Mouse (Mus musculus) embryonic facial prominence, embryonic 15.5 days (tissue): Measurements from ENCODE around the gene Gm5134. TPM values are rescaled to one million over a fixed set of nuclear protein-coding genes. Genes with fewer than 3 reads are reported as not detected.

ENCODE experiments used
- ATAC-seq: fragments of 200-750 bp; cut with Nextera tagmentation; 2 replicates; pipeline ENCODE4 v1.8.0; 2017; ENCODE audit warnings: low read depth, moderate TSS enrichment; ENCODE audit not compliant: insufficient number of reproducible peaks, low FRiP score, low TSS enrichment
- H3K27ac ChIP-seq: fragments of 300-500 bp; sonication (generic); replicated peaks from 2 replicates; pipeline ENCODE4 v1.5.1; 2015; ENCODE audit warnings: mild to moderate bottlenecking, inconsistent platforms
- H3K27me3 ChIP-seq: fragments of 300-500 bp; sonication (generic); 2 replicates; pipeline ENCODE4 v1.6.1; 2015; ENCODE audit warnings: inconsistent platforms
- H3K36me3 ChIP-seq: fragments of 300-500 bp; sonication (generic); 2 replicates; pipeline ENCODE4 v1.6.1; 2015; ENCODE audit warnings: mild to moderate bottlenecking, inconsistent platforms
- H3K4me1 ChIP-seq: fragments of 300-500 bp; sonication (generic); 2 replicates; pipeline ENCODE4 v1.6.1; 2015; ENCODE audit warnings: inconsistent platforms
- H3K4me2 ChIP-seq: fragments of 300-500 bp; sonication (generic); replicated peaks from 2 replicates; pipeline ENCODE4 v1.6.1; 2015; ENCODE audit warnings: mild to moderate bottlenecking, inconsistent platforms
- H3K4me3 ChIP-seq: fragments of 300-500 bp; sonication (generic); replicated peaks from 2 replicates; pipeline ENCODE4 v1.5.1; 2015; ENCODE audit warnings: mild to moderate bottlenecking, inconsistent platforms
- H3K9ac ChIP-seq: fragments of 300-500 bp; sonication (generic); 2 replicates; pipeline ENCODE4 v1.6.1; 2015; ENCODE audit warnings: inconsistent platforms
- H3K9me3 ChIP-seq: fragments of 300-500 bp; sonication (generic); replicated peaks from 2 replicates; pipeline ENCODE4 v1.6.1; 2016; ENCODE audit warnings: inconsistent platforms
- WGBS: fragments of 180-500 bp; shearing (Covaris S2); methylation state at CpG from one replicate; pipeline ENCODE4 v1.1.7; 2015; 5-methylcytosine and 5-hydroxymethylcytosine counted together
- polyA plus RNA-seq: library from polyadenylated mRNA; unstranded; fragments of >200 nt; fragmentation: Nextera tagmentation; extraction: Ambion mirVana; gene quantifications from 2 replicates; pipeline ENCODE4 v1.2.1, GENCODE M21; 2015

The Gm5134 gene
- polyA plus RNA-seq, 1 experiment from 2014 or later: not detected

DNA sequence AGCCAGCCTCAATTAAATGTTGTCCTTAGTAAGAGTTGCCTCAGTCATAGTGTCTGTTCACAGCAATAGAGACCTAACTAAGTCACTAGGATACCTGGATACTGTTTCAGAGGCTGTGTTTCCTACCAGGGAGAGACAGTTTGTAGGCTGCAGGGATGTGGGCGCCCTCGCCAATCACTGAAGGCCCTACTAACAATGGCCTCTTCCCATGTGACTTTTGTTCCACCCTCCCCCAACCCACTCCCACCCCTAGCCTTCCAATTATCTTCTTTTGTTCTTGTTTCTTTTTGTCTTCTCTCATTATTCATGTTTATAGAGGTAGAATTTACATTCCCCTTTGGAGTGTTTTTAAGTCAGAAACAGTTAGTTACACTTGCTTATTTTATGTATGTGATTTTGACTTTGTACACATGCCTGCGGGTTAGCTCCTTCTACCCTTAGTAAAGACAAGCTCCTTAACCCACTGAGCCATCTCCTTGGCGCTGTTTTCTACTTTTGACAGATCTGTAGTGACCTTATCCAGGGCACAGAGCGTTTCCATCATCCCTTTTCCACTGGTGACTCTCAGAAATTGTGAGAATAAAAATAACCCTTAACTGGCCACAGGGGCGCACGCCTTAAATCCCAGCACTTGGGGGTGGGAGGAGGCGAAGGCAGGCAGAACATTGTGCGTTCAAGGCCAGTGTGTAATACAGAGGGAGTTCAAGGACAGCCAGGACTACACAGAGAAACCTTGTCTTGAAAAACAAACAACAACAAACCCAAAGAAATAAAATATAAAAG lies 13.1 kb upstream of the Gm5134 start:
- no peak overlapping the region for H3K4me3 ChIP-seq
- no peaks in the 10 kb centered on the region for H3K9me3 ChIP-seq
- no peaks in the 10 kb centered on the region for H3K36me3 ChIP-seq
- H3K27me3 ChIP-seq: peaks cover 12% of the 10 kb centered on the region
- ATAC-seq: no peak
- H3K4me2 ChIP-seq: no peak overlapping the region
- H3K9ac ChIP-seq: no peak overlapping the region
- 71% methylated on average over 9 of the region's 9 CpGs for WGBS
- H3K4me1 ChIP-seq: peaks cover 1% of the 10 kb centered on the region; the same call in 1 of the 2 replicates
- H3K27ac ChIP-seq: no peak overlapping the region

DNA sequence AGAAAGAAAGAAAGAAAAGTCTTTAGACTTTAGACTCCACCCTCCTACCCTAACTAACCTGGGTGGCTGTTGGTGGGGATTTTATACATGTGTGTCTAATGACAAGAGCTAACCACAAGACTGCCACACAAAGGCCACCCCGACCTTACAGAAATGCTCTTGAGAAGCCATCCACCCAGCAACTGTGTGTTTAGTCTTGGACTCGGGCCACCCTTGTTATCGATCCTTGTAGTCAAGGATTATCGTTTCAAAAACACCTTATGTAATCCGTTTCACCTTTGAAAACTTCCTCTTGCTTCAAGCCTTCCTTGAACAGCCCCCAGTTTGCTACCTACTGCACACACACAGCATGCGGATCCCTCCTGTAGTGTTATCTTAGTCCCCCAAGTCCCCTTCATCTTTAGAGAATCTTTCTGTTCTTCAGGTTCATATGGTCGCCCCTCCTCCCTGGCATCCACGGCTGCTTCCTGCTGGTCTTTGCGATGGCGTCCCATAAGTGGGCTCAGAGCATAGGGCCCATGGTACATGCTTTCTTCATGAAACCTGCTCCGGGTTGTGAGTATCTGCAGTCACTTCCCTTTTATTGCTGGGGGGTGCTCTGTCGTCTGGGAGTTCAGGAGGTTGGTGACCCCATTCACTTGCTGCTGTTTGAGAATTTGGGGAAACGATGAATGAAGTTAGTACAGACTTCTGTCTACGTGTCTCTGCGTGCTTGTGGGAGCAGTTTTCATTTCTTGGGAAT lies 11.4 kb upstream of the Gm5134 start, which contains the start of gene Vpreb3:
Vpreb3 (plus strand) TSS at position 322 of the 742 bp plus-strand sequence.
- Histone ChIP-seq H3K9me3 (no peaks in the 10 kb centered on the region), H3K9ac (no peak within 1 kb of the TSS), H3K27me3 (no peaks in the 10 kb centered on the region), H3K36me3 (no peaks in the 10 kb centered on the region), H3K4me2 (no peak within 1 kb of the TSS), H3K27ac (no peak within 1 kb of the TSS), H3K4me1 (no peaks in the 10 kb centered on the region), H3K4me3 (no peak within 1 kb of the TSS)
- 72% methylated on average over 15 of the region's 15 CpGs for WGBS
- no peak for ATAC-seq

DNA sequence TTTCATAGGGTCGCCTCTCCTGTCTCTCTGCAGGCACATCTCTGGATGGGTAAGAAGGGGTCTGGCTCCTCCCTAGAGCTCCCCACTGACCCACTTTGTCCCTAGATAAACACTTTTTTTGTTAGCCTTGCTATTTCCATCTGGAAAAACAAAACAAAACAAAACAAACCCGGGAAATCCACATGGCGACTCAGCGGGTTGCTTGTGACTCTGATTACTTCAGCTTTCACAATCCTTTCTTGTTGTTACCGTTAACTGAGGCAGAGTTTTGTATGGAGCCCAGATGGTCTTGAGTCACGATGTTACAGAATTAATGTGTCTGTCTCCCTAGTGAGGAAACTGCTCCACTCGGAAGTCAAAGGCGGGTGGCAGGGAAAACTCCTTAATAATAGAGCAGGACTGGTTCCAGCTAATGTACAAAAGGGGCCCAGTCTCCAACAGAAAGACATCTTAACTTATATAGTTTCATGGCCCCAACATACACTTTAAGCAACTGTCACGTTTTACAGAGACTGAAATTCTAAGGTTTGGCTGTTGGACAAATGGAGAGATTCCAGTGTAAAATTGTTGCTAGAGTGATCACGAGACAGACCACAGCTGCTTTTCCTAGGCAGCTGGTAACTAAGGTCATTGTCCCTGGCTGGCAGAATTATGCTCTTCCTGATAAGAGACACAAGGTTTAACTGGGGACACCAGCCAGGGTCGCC lies 10.1 kb upstream of the Gm5134 start:
- WGBS: 27% methylated on average over 11 of the region's 11 CpGs
- H3K4me2 ChIP-seq: no peak overlapping the region
- H3K36me3 ChIP-seq: no peaks in the 10 kb centered on the region
- no peaks in the 10 kb centered on the region for H3K4me1 ChIP-seq
- H3K9me3 ChIP-seq: no peaks in the 10 kb centered on the region
- no peak for ATAC-seq
- H3K27me3 ChIP-seq: no peaks in the 10 kb centered on the region
- no peak overlapping the region for H3K9ac ChIP-seq
- no peak overlapping the region for H3K4me3 ChIP-seq
- H3K27ac ChIP-seq: peak overlapping the region; percentile 48; the same call in 1 of the 2 replicates

DNA sequence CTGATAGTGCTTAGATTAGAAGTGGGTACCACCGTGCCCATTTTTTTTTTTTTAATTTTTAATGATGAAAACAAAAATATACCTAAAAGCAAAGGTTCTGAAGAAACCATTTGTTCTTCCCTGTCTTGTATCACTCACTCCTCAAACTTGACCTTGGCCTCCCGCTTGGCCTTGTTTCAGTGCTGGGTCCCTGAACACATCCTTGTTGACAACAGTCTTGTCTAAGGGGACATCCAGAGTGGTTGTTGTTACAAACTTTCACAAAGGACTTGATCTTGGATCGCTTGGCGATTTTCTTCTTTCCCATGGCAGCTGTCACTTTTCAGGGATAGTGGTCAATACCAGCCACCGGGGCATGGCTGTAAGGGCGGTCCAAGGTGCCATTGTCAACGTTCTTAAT lies 9.1 kb upstream of the Gm5134 start:
- no peak overlapping the region for H3K27ac ChIP-seq
- H3K9me3 ChIP-seq: no peaks in the 10 kb centered on the region
- no peak overlapping the region for H3K4me2 ChIP-seq
- WGBS: 92% methylated on average over 7 of the region's 7 CpGs
- H3K4me3 ChIP-seq: no peak overlapping the region
- no peak overlapping the region for H3K9ac ChIP-seq
- H3K27me3 ChIP-seq: no peaks in the 10 kb centered on the region
- no peaks in the 10 kb centered on the region for H3K36me3 ChIP-seq
- no peaks in the 10 kb centered on the region for H3K4me1 ChIP-seq
- no peak for ATAC-seq

DNA sequence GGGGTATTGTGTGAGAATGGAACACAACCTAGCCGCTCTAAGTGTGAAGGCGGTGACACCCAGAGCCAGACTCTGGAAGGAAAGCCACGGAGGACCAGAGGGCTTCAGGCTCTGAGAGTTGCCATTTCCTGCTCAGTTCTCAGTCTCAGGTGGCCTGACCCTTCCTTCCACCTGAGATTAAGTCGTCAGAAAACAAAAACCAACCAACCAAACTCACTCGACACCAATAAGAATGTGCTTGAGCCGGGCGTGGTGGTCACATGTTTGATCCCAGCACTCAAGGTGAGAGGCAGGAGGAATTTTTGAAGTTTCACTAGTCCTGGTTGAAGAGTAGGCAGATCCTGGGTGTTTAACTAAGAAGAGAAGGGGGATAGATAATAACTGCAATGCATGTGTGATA lies 8.4 kb upstream of the Gm5134 start:
- WGBS: 80% methylated on average over 7 of the region's 7 CpGs
- no peak overlapping the region for H3K4me3 ChIP-seq
- no peaks in the 10 kb centered on the region for H3K9me3 ChIP-seq
- H3K4me1 ChIP-seq: peaks cover 6% of the 10 kb centered on the region
- no peak overlapping the region for H3K4me2 ChIP-seq
- H3K36me3 ChIP-seq: no peaks in the 10 kb centered on the region
- no peak overlapping the region for H3K27ac ChIP-seq
- H3K27me3 ChIP-seq: no peaks in the 10 kb centered on the region
- no peak overlapping the region for H3K9ac ChIP-seq
- ATAC-seq: no peak

DNA sequence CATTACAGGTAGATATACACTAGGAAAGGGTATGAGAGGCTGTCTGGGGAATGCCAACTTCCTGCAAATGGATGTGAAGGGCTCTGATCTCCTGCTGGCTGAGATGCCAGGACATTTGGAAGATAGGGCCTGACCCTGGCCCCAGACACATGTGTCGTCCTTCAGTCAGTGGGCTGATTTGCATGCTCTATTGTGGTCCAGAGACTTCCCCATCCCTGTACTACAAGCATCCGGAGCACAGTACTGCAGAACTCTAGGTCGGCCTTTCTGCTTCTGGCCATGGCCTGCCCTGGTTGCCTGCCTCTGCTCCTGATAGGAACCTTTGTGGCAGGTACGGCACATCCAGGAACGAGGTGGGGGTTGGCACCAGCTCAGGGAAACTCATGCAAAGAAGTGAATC lies 6.2 kb upstream of the Gm5134 start:
- H3K4me1 ChIP-seq: peaks cover 12% of the 10 kb centered on the region
- H3K9ac ChIP-seq: no peak overlapping the region
- no peaks in the 10 kb centered on the region for H3K9me3 ChIP-seq
- H3K27ac ChIP-seq: no peak overlapping the region
- H3K36me3 ChIP-seq: no peaks in the 10 kb centered on the region
- ATAC-seq: no peak
- H3K27me3 ChIP-seq: no peaks in the 10 kb centered on the region
- H3K4me3 ChIP-seq: no peak overlapping the region
- 77% methylated on average over 5 of the region's 5 CpGs for WGBS
- H3K4me2 ChIP-seq: no peak overlapping the region

DNA sequence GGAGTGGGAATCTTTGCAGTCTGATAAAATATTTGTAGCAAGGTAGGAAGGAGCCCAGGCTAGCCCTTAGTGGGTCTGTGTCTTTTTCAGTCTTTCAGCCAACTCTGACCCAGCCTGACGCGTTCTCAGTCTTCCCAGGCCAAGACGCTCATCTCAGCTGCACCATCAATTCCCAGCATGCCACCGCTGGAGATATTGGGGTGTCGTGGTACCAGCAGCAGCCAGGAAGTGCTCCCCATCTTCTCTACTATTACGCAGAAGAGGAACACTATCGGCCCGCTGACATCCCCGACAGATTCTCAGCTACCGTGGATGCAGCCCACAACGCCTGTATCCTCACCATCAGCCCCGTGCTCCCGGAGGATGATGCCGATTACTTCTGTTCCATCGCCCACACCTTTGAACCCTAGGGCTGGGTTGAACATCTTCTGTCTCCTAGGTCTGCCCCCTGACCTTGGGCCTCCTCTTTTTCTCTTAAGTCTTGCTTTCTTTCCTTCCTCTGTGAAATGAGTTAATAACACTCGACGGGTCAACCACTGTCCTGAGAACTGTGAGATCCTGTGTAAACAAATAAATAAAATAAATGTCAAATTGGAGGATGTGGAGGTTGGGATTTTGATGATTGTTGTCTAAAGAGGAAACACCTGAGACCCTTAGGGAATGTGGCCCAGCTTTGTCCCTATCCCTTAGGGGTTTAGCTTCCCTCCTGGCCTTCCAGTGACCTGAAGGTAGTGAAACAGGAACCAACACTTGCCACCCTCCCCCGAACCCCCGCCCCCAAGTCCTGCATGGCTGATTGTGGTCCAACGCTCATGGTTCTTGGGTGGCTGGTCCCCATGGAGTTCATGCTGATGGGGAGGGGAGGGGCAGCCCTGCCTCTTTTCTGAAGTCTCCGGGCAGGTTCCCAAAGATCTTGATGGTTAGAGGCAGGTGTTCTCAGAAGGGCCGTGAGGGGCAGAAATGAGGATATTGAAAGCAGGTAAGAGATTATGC lies 5.0 kb upstream of the Gm5134 start:
- ATAC-seq: no peak
- H3K9me3 ChIP-seq: no peaks in the 10 kb centered on the region
- no peaks in the 10 kb centered on the region for H3K36me3 ChIP-seq
- WGBS: 75% methylated on average over 22 of the region's 22 CpGs
- peaks cover 16% of the 10 kb centered on the region for H3K4me1 ChIP-seq
- no peak overlapping the region for H3K4me3 ChIP-seq
- no peak overlapping the region for H3K9ac ChIP-seq
- peaks cover 3% of the 10 kb centered on the region; the same call in 1 of the 2 replicates for H3K27me3 ChIP-seq
- H3K27ac ChIP-seq: no peak overlapping the region
- no peak overlapping the region for H3K4me2 ChIP-seq

DNA sequence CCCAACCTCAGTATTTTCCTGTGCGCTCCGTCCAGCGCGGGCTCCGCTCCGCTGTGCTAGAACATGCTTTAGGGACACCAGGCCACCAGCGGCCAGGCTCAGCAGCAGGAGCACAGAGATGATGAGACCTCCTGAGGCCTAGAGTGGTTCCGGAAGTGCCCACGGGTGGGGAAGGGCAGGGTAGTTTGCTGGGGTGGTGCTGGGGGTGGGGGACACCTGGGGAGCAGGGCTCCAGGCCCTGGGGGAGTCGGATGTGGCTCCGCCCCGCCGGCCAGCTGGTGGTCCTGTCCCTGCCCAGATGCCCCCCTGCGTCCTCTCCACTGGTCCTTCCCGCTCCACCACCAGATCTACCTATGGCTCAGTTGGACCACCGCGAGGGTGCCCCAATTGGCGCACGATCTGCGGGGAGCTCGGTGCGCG lies 3.5 kb upstream of the Gm5134 start:
- peak; percentile 59; the same call in 1 of the 2 replicates for ATAC-seq
- H3K9me3 ChIP-seq: no peaks in the 10 kb centered on the region
- peaks cover 19% of the 10 kb centered on the region for H3K4me1 ChIP-seq
- under 1% methylated on average over 23 of the region's 23 CpGs for WGBS
- H3K9ac ChIP-seq: peak overlapping the region; percentile 28
- H3K36me3 ChIP-seq: no peaks in the 10 kb centered on the region
- peak overlapping the region; percentile 46 for H3K4me3 ChIP-seq
- H3K4me2 ChIP-seq: peak overlapping the region; percentile 85
- no peak overlapping the region for H3K27ac ChIP-seq
- H3K27me3 ChIP-seq: peaks cover 3% of the 10 kb centered on the region; the same call in 1 of the 2 replicates

DNA sequence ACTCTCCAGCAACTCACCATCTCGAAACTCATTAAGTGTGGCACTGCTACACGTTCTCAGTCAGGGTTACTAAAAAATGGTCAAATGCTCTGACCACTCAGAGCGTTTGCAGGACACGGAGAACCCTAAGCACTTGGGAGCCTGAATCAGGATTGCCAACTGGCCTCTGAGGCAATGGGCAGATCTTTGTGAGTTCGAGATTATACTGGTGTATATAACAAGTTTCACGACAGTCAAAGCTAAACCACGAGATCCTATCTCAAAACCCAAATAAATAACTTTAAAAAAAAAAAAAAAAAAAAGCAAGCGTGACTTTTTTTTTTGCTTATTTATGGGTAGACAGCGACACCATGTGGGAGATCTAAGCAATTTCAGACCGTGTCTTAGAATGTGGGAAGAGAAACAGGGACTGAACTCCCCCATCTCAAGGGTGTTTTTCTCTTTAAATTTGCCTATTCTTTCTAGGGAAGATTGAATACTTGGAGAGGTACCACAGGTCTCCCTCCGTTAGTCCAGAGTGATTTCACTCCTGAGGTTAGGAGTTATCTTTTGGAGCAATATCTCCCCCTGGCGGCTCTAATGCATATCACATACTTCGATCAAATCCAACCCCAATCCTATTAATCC lies 2.8 kb upstream of the Gm5134 start:
- 2% methylated on average over 13 of the region's 13 CpGs for WGBS
- Histone ChIP-seq H3K27me3 (peaks cover 3% of the 10 kb centered on the region; the same call in 1 of the 2 replicates), H3K36me3 (no peaks in the 10 kb centered on the region), H3K9ac (peak overlapping the region; percentile 28; the same call in 1 of the 2 replicates), H3K4me1 (peaks cover 19% of the 10 kb centered on the region), H3K9me3 (no peaks in the 10 kb centered on the region), H3K4me2 (peak overlapping the region; percentile 85), H3K27ac (no peak overlapping the region), H3K4me3 (peak overlapping the region; percentile 46)
- no peak for ATAC-seq

DNA sequence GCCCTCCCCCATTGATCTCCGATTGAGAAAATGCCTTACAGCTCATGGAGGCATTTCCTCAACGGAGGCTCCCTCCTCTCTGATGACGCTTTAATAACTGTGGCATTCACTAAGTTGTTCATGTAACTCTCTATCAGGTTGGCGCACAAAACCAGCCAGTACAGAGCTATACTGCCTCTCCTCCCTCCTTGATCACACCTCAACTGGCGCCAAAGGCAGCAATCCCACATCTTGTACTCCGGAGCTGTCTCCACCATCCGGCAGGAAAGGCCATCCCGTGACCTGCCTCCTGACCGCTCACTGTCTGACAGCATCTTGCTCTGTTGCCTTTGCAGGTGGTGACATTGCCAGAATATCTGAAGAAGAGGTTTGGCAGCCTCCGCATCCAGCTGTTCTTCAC lies 19.5 kb downstream of the Gm5134 start:
- 80% methylated on average over 10 of the region's 10 CpGs for WGBS
- Histone ChIP-seq H3K9me3 (no peaks in the 10 kb centered on the region), H3K27me3 (no peaks in the 10 kb centered on the region), H3K9ac (no peak overlapping the region), H3K4me3 (no peak overlapping the region), H3K27ac (no peak overlapping the region), H3K4me2 (no peak overlapping the region), H3K4me1 (no peaks in the 10 kb centered on the region), H3K36me3 (no peaks in the 10 kb centered on the region)
- ATAC-seq: no peak
